Mouse (Mus musculus): ENCODE measurements around the gene Lpcat1. TPM values are rescaled to one million over a fixed set of nuclear protein-coding genes. Genes with fewer than 3 reads are reported as not detected.
A peak's percentile ranks its signal among the peaks of the same experiment; 100 is the strongest.

The Lpcat1 gene
- polyA plus RNA-seq, 1 experiment = 425 TPM

DNA sequence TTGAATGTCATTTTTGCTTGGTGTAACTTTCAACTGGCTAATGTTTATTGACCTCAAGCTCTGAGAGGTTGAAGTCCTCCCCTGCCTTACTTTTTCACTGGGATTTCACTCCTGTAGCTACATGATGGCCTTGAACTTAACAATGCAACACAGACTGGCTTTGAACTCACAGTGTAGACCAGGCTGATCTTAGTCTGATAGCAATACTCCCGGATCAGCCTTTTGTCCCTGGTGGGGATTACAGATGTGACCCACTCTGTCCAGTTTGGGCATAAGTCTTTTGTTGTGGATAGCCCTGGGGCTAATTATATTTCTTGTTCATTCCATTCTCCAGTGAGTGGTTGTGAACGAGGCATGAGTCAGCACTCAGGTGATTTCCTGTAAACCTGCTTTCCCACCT, 9.3 kb upstream of the Lpcat1 start:
- H3K4me1 ChIP-seq (ENCODE audit: control insufficient read depth, insufficient read depth, low read length) = peaks cover 4% of the 10 kb centered on the region
- 66% methylated on average over 2 of the region's 2 CpGs for WGBS
- no peak overlapping the region for H3K4me3 ChIP-seq (replicated peaks; ENCODE audit: extremely low read depth, low read depth, low read length)
- DNase-seq = no peak
- TF ChIP-seq POLR2A (IDR thresholded peaks at IDR 0.05; ENCODE audit: borderline replicate concordance, extremely low read depth, low read depth, low read length) (no peak), CTCF (IDR thresholded peaks at IDR 0.05; ENCODE audit: insufficient read depth, low read length) (no peak)

- Histone ChIP-seq H3K4me1 (ENCODE audit: control insufficient read depth, insufficient read depth, low read length) (peaks cover 2% of the 10 kb centered on the region; the same call in 1 of the 2 replicates), H3K4me3 (replicated peaks; ENCODE audit: extremely low read depth, low read depth, low read length) (no peak overlapping the region)
- TF ChIP-seq POLR2A (IDR thresholded peaks at IDR 0.05; ENCODE audit: borderline replicate concordance, extremely low read depth, low read depth, low read length) (no peak), CTCF (IDR thresholded peaks at IDR 0.05; ENCODE audit: insufficient read depth, low read length) (no peak)
- no peak for DNase-seq
- WGBS = 53% methylated on average over 5 of the region's 5 CpGs
Observed at GRCm38 (mm10) chr13:73458719-73459118, 8.3 kb upstream of the Lpcat1 start.

DNA sequence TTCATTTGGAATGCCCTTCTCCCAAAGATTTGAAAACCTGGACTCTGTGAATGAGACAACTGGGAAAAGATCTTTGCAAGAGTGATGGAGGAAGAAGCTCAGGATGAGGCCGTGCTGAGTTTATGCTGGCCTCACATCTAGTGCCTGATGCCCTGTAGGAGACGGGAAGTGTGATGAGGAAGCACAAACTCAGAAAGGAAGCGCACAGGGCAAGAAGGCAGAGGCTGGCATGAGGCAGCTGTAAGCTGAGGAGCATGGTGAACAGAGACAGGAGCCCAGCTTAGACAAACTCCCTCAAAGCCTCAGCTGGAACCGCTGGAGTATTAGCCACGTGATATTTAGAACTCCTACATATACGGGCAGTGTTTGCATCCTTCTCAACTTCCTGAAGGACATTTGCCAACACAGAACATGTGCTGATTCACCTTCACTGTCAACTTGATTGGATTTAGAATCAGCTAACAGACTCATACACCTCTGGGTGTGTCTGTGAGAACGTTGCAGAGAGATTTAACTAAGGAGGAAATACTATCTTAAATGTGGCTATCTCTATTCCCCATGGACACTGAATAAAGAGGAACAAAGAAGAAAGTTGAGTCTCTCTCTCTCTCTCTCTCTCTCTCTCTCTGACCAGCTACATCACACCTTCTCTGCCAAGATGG, 7.7 kb upstream of the Lpcat1 start:
- TF ChIP-seq POLR2A (IDR thresholded peaks at IDR 0.05; ENCODE audit: borderline replicate concordance, extremely low read depth, low read depth, low read length) (no peak), CTCF (IDR thresholded peaks at IDR 0.05; ENCODE audit: insufficient read depth, low read length) (no peak)
- H3K4me1 ChIP-seq (ENCODE audit: control insufficient read depth, insufficient read depth, low read length) = peaks cover 2% of the 10 kb centered on the region; the same call in 1 of the 2 replicates
- WGBS = 38% methylated on average over 7 of the region's 7 CpGs
- no peak for DNase-seq
- H3K4me3 ChIP-seq (replicated peaks; ENCODE audit: extremely low read depth, low read depth, low read length) = no peak overlapping the region

- no peak for TF ChIP-seq CTCF (IDR thresholded peaks at IDR 0.05; ENCODE audit: insufficient read depth, low read length)
- TF ChIP-seq POLR2A (IDR thresholded peaks at IDR 0.05; ENCODE audit: borderline replicate concordance, extremely low read depth, low read depth, low read length) = no peak
- DNase-seq = no peak
- Histone ChIP-seq H3K4me3 (replicated peaks; ENCODE audit: extremely low read depth, low read depth, low read length) (no peak overlapping the region), H3K4me1 (ENCODE audit: control insufficient read depth, insufficient read depth, low read length) (peaks cover 9% of the 10 kb centered on the region)
Observed at GRCm38 (mm10) chr13:73461551-73461950, 5.4 kb upstream of the Lpcat1 start.

DNA sequence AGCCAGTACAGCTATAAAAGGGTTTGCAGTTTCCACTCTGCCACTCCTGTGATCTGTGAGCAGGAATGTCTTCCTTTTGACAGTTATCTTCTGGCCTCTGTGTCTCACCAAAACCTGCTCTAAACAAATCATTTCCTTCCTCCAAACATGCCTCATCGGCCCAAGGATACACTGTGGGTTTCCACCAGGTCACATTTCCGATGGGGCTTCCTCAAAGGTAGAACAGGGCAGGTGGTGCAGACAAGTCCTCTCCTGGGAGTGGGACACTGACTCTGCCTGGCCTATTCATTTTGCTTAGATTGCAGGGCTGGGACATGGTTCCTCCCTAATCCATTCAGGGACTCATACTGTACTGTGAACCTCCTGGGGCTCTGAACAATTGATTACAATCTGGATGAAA, 1.8 kb upstream of the Lpcat1 start:
- no peak overlapping the region for H3K4me3 ChIP-seq (replicated peaks; ENCODE audit: extremely low read depth, low read depth, low read length)
- 27% methylated on average over 2 of the region's 2 CpGs for WGBS
- DNase-seq = no peak
- H3K4me1 ChIP-seq (ENCODE audit: control insufficient read depth, insufficient read depth, low read length) = peaks cover 17% of the 10 kb centered on the region
- TF ChIP-seq CTCF (IDR thresholded peaks at IDR 0.05; ENCODE audit: insufficient read depth, low read length) (no peak), POLR2A (IDR thresholded peaks at IDR 0.05; ENCODE audit: borderline replicate concordance, extremely low read depth, low read depth, low read length) (no peak)

DNA sequence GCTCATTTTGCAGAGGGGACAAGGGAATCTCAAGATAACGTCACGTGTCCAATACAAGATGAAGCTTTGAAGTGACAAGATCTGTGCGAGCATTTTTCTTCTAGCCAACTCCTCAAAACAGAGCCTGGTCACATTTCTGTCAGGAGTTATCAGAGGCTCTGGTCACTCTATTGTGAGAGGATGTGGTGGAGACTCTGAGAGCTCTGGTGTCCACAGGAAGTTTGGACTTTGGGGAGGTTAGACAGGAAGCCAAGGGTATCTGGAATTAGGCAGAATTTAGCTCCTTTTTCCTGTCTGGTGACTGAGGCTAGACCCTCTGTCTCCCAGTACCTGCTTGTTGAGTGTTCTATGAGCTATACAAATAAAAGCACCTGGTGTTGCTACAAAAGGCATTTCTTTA, 586 bp upstream of the Lpcat1 start:
- no peak for TF ChIP-seq CTCF (IDR thresholded peaks at IDR 0.05; ENCODE audit: insufficient read depth, low read length)
- TF ChIP-seq POLR2A (IDR thresholded peaks at IDR 0.05; ENCODE audit: borderline replicate concordance, extremely low read depth, low read depth, low read length) = no peak
- Histone ChIP-seq H3K4me3 (replicated peaks; ENCODE audit: extremely low read depth, low read depth, low read length) (no peak overlapping the region), H3K4me1 (ENCODE audit: control insufficient read depth, insufficient read depth, low read length) (peaks cover 17% of the 10 kb centered on the region)
- no peak for DNase-seq
- WGBS = 38% methylated on average over 3 of the region's 3 CpGs

DNA sequence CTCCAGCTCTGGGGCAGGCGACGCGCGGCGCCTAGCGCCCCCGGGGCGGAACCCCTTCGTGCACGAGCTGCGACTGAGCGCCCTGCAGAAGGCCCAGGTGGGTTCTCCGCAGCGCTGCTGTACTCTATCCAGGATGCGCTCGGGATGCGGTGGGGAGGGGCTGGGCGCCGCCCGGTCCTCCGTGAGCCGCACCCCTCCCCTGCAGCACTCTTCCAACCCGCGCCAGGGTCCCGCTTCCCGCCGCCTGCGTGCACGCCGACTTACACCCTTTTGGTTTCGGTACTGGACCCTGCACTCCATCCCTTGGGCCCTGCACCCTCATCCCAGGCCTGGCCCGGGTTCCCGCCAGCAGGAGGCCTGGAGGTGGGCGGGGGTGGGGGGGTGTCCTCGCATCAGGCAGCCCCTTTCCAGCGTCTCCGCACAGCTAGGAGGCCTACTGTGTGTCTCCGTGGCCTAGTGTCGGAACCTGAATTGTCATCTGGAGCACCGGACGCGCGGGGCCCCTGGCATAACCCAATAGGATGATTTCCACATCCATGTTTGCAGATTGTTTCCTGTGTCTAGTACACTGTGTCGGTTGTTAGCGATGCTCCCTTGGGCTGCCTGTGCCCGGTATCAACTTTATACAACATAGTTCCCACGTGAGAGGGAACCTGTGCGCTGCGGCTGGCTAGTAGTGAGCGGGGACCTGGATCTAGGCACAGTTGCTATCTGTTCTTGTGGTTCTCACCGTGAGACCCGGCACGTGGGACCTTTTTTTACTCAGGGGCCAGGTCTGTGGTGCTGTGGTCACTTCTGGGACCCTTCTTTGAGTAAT, 632 bp downstream of the Lpcat1 start:
- Histone ChIP-seq H3K4me3 (replicated peaks; ENCODE audit: extremely low read depth, low read depth, low read length) (peak overlapping the region; percentile 86), H3K4me1 (ENCODE audit: control insufficient read depth, insufficient read depth, low read length) (peaks cover 17% of the 10 kb centered on the region)
- no peak for DNase-seq
- 2% methylated on average over 51 of the region's 53 CpGs for WGBS
- no peak for TF ChIP-seq CTCF (IDR thresholded peaks at IDR 0.05; ENCODE audit: insufficient read depth, low read length)

GRCm38 (mm10) chr13:73468834-73469233, 1.8 kb downstream of the Lpcat1 start:
- TF ChIP-seq CTCF (IDR thresholded peaks at IDR 0.05; ENCODE audit: insufficient read depth, low read length) (no peak), POLR2A (IDR thresholded peaks at IDR 0.05; ENCODE audit: borderline replicate concordance, extremely low read depth, low read depth, low read length) (no peak)
- WGBS = 47% methylated on average over 3 of the region's 3 CpGs
- Histone ChIP-seq H3K4me3 (replicated peaks; ENCODE audit: extremely low read depth, low read depth, low read length) (peak overlapping the region; percentile 41), H3K4me1 (ENCODE audit: control insufficient read depth, insufficient read depth, low read length) (peaks cover 17% of the 10 kb centered on the region)
- no peak for DNase-seq

DNA sequence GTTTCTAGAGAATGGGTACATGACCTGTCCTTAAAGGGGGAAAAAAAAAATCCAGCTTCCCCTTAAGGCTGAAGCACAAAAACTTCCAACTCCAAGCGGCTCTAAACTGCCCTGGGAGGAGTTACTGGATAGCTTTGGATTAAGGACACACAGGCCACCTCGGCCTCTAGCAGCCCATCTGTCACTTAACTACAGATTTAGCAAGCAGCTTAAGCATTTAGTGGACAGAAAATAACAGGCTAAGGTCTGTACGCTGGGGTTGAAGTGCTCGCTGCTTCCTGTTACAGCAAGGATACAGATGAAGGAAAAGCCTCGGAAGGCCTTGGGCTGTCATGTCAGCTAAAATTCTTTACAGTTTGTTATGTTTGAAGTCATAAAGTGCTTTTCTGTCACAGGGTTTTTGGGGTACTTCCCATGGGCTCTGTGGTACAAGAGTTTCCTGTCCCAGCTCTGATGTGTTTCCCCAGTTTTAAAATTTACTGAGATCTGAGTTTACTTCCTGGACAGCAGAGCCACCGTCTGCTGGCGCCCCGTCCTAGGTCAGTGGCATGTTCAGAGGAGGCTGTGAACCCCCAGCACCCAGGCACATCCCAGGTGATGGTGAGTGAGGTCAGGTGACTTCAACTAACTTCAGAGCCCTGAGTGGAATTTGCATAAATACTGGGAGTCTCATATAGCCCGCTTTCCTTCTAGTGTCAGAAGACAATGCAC, 2.4 kb downstream of the Lpcat1 start:
- TF ChIP-seq CTCF (IDR thresholded peaks at IDR 0.05; ENCODE audit: insufficient read depth, low read length) (no peak), POLR2A (IDR thresholded peaks at IDR 0.05; ENCODE audit: borderline replicate concordance, extremely low read depth, low read depth, low read length) (no peak)
- H3K4me3 ChIP-seq (replicated peaks; ENCODE audit: extremely low read depth, low read depth, low read length) = peak overlapping the region; percentile 52
- WGBS = 30% methylated on average over 9 of the region's 9 CpGs

More for the DNA sequence above, 2.4 kb downstream of the Lpcat1 start:
- peaks cover 17% of the 10 kb centered on the region for H3K4me1 ChIP-seq (ENCODE audit: control insufficient read depth, insufficient read depth, low read length)
- DNase-seq = no peak
